Mouse (Mus musculus): ENCODE measurements at regions not wholly inside any gene's neighbourhood (a gene's known extent, or its start where the extent isn't known, plus 50 kb on each side); places are given as distances from the start of the nearest gene placed in this dataset.

GRCm38 (mm10) chr10:16524101-16524500 is 1198.9 kb upstream of the Cited2 start:
- H3K27ac ChIP-seq (replicated peaks) = no peak overlapping the region
- no peak overlapping the region for H3K9ac ChIP-seq
- WGBS = 76% methylated on average over 1 of the region's 1 CpGs
- H3K4me3 ChIP-seq (replicated peaks) = no peak overlapping the region
- no peaks in the 10 kb centered on the region for H3K4me1 ChIP-seq
- no peaks in the 10 kb centered on the region for H3K36me3 ChIP-seq
- ATAC-seq (ENCODE audit: insufficient number of reproducible peaks, low FRiP score, low TSS enrichment, low read depth) = no peak
- H3K27me3 ChIP-seq = no peaks in the 10 kb centered on the region
- no peaks in the 10 kb centered on the region for H3K9me3 ChIP-seq (replicated peaks)
- H3K4me2 ChIP-seq (replicated peaks) = no peak overlapping the region

DNA sequence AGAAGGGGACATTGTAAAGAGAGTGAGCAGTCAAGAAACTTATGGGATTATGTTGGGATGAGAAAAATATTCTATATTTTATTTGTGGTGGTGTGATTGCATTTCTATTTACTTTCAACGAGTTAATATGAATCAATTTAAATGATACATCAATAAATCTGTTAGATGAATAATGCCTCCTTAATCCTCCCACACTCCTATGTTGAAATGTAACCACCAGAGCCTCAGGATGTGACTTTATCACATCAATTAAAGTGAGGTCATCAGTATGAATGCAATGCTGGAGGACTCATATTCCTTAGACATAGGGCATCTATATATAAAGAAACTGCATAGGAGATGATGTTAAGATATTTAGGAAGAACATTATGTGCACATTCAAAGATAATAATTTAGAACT is 1195.3 kb upstream of the Cited2 start:
- no peak for ATAC-seq (ENCODE audit: insufficient number of reproducible peaks, low FRiP score, low TSS enrichment, low read depth)
- Histone ChIP-seq H3K4me1 (no peaks in the 10 kb centered on the region), H3K27me3 (no peaks in the 10 kb centered on the region), H3K9me3 (replicated peaks) (no peaks in the 10 kb centered on the region), H3K9ac (no peak overlapping the region), H3K27ac (replicated peaks) (no peak overlapping the region), H3K4me3 (replicated peaks) (no peak overlapping the region), H3K4me2 (replicated peaks) (no peak overlapping the region), H3K36me3 (no peaks in the 10 kb centered on the region)
- 65% methylated on average over 1 of the region's 1 CpGs for WGBS

DNA sequence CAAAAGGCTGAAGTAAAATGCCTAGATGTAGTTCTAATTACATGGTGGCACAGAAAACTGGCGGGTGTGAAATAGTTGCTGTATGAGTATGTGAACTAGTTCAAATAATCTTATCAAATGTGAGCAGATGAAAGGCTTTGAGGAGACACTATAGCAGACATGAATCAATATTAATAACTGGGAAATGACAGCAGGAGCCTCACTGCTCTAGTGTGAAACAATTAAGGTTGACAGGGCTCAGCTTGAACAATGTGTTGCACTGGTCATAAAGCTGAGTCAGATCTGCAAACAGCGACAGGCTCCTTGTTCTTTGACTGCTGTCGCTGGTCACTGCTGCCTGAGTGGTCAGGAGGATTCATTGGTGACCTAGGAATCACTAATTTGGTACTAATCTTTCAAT is 1185.4 kb upstream of the Cited2 start:
- no peaks in the 10 kb centered on the region for H3K36me3 ChIP-seq
- H3K27me3 ChIP-seq = no peaks in the 10 kb centered on the region
- 62% methylated on average over 3 of the region's 3 CpGs for WGBS
- no peak overlapping the region for H3K9ac ChIP-seq
- no peak for ATAC-seq (ENCODE audit: insufficient number of reproducible peaks, low FRiP score, low TSS enrichment, low read depth)
- H3K27ac ChIP-seq (replicated peaks) = no peak overlapping the region
- H3K4me3 ChIP-seq (replicated peaks) = no peak overlapping the region
- no peak overlapping the region for H3K4me2 ChIP-seq (replicated peaks)
- no peaks in the 10 kb centered on the region for H3K9me3 ChIP-seq (replicated peaks)
- no peaks in the 10 kb centered on the region for H3K4me1 ChIP-seq

GRCm38 (mm10) chr10:16538379-16538778 is 1184.6 kb upstream of the Cited2 start:
- no peak for ATAC-seq (ENCODE audit: insufficient number of reproducible peaks, low FRiP score, low TSS enrichment, low read depth)
- WGBS = 17% methylated on average over 1 of the region's 1 CpGs

GRCm38 (mm10) chr10:16545445-16545844 is 1177.6 kb upstream of the Cited2 start:
- Histone ChIP-seq H3K4me2 (replicated peaks) (no peak overlapping the region), H3K36me3 (no peaks in the 10 kb centered on the region), H3K4me3 (replicated peaks) (no peak overlapping the region), H3K9ac (no peak overlapping the region), H3K4me1 (peaks cover 6% of the 10 kb centered on the region; the same call in 1 of the 2 replicates), H3K27me3 (no peaks in the 10 kb centered on the region), H3K9me3 (replicated peaks) (no peaks in the 10 kb centered on the region), H3K27ac (replicated peaks) (0 out of 2 replicates have a peak overlapping the region, but pooled peaks have one; percentile 28)
- 0% methylated on average over 1 of the region's 1 CpGs for whole genome bisulfite sequencing
- ATAC-seq (ENCODE audit: insufficient number of reproducible peaks, low FRiP score, low TSS enrichment, low read depth) = no peak; the same call in 1 of the 2 replicates

More at GRCm38 (mm10) chr10:16538379-16538778, 1184.6 kb upstream of the Cited2 start:
- H3K27ac ChIP-seq (replicated peaks) = no peak overlapping the region
- H3K4me2 ChIP-seq (replicated peaks) = no peak overlapping the region
- H3K9ac ChIP-seq = no peak overlapping the region
- no peaks in the 10 kb centered on the region for H3K27me3 ChIP-seq
- H3K4me3 ChIP-seq (replicated peaks) = no peak overlapping the region
- no peaks in the 10 kb centered on the region for H3K4me1 ChIP-seq
- H3K36me3 ChIP-seq = no peaks in the 10 kb centered on the region
- no peaks in the 10 kb centered on the region for H3K9me3 ChIP-seq (replicated peaks)

GRCm38 (mm10) chr10:16552861-16553635 is 1170.0 kb upstream of the Cited2 start:
- Histone ChIP-seq H3K9ac (no peak overlapping the region), H3K27ac (replicated peaks) (no peak overlapping the region), H3K36me3 (no peaks in the 10 kb centered on the region), H3K4me2 (replicated peaks) (no peak overlapping the region), H3K27me3 (no peaks in the 10 kb centered on the region), H3K4me3 (replicated peaks) (no peak overlapping the region), H3K4me1 (no peaks in the 10 kb centered on the region), H3K9me3 (replicated peaks) (no peaks in the 10 kb centered on the region)
- no peak for ATAC-seq (ENCODE audit: insufficient number of reproducible peaks, low FRiP score, low TSS enrichment, low read depth)
- WGBS = 45% methylated on average over 3 of the region's 3 CpGs

GRCm38 (mm10) chr10:16574568-16574967 is 1148.5 kb upstream of the Cited2 start:
- Histone ChIP-seq H3K27ac (replicated peaks) (no peak overlapping the region), H3K4me2 (replicated peaks) (no peak overlapping the region), H3K9ac (no peak overlapping the region), H3K9me3 (replicated peaks) (no peaks in the 10 kb centered on the region), H3K4me1 (no peaks in the 10 kb centered on the region), H3K27me3 (no peaks in the 10 kb centered on the region), H3K36me3 (no peaks in the 10 kb centered on the region), H3K4me3 (replicated peaks) (no peak overlapping the region)
- 47% methylated on average over 1 of the region's 1 CpGs for WGBS
- ATAC-seq (ENCODE audit: insufficient number of reproducible peaks, low FRiP score, low TSS enrichment, low read depth) = no peak

- no peak for ATAC-seq (ENCODE audit: insufficient number of reproducible peaks, low FRiP score, low TSS enrichment, low read depth)
- WGBS = 79% methylated on average over 4 of the region's 4 CpGs
Observed at GRCm38 (mm10) chr10:16578554-16579078, 1144.4 kb upstream of the Cited2 start.

DNA sequence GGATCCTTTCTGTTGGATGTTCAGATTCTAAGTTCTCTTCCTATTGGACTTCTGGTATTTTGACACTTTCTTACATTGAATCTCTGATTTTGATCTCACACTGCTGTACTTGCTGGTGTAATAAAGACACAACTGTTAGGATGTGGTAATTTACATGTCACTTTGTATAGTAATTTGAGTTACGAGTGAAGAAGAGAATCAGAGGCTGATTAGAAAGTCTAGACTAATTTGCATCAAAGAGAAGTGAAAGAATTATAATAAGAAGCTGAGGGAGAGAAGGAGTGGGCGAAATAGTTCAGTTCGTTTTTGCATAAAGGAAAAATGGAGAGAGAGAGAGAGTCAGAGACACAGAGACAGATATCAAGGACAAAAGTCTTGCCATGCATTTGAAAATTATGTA is 1142.8 kb upstream of the Cited2 start:
- no peak overlapping the region for H3K4me2 ChIP-seq (replicated peaks)
- no peak overlapping the region for H3K9ac ChIP-seq
- no peaks in the 10 kb centered on the region for H3K36me3 ChIP-seq
- no peaks in the 10 kb centered on the region for H3K9me3 ChIP-seq (replicated peaks)
- WGBS = 68% methylated on average over 3 of the region's 3 CpGs
- H3K27me3 ChIP-seq = no peaks in the 10 kb centered on the region
- no peaks in the 10 kb centered on the region for H3K4me1 ChIP-seq
- H3K27ac ChIP-seq (replicated peaks) = no peak overlapping the region
- no peak overlapping the region for H3K4me3 ChIP-seq (replicated peaks)
- no peak for ATAC-seq (ENCODE audit: insufficient number of reproducible peaks, low FRiP score, low TSS enrichment, low read depth)

More at GRCm38 (mm10) chr10:16578554-16579078, 1144.4 kb upstream of the Cited2 start:
- Histone ChIP-seq H3K4me3 (replicated peaks) (no peak overlapping the region), H3K9me3 (replicated peaks) (no peaks in the 10 kb centered on the region), H3K36me3 (no peaks in the 10 kb centered on the region), H3K27me3 (no peaks in the 10 kb centered on the region), H3K4me2 (replicated peaks) (no peak overlapping the region), H3K27ac (replicated peaks) (no peak overlapping the region), H3K4me1 (no peaks in the 10 kb centered on the region), H3K9ac (no peak overlapping the region)

- Histone ChIP-seq H3K4me2 (replicated peaks) (no peak overlapping the region), H3K36me3 (no peaks in the 10 kb centered on the region), H3K4me1 (no peaks in the 10 kb centered on the region), H3K27me3 (no peaks in the 10 kb centered on the region), H3K27ac (replicated peaks) (no peak overlapping the region), H3K4me3 (replicated peaks) (no peak overlapping the region), H3K9me3 (replicated peaks) (no peaks in the 10 kb centered on the region), H3K9ac (no peak overlapping the region)
- ATAC-seq (ENCODE audit: insufficient number of reproducible peaks, low FRiP score, low TSS enrichment, low read depth) = no peak
- WGBS = 71% methylated on average over 2 of the region's 2 CpGs
Observed at GRCm38 (mm10) chr10:16588833-16589232, 1134.2 kb upstream of the Cited2 start.

DNA sequence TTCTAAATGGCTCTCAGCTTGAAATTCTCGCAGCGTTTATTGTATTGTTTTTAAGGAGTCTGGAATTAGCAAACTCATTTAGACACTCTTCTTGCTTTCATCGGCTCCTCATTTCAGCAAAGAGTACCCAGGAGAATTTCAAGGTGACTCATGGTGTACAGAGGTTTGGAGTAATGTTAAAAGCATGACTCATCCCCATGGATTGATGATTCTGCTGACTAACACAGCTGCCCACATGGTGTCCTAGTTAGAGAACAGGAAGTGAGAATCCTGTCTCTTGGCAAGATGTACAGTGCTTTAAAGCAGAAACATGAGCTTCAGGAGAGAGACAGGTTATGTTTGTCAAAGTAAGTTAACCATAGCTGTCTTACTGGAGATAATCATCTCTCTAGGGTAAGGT is 1133.6 kb upstream of the Cited2 start:
- no peaks in the 10 kb centered on the region for H3K36me3 ChIP-seq
- ATAC-seq (ENCODE audit: insufficient number of reproducible peaks, low FRiP score, low TSS enrichment, low read depth) = peak; percentile 39
- H3K4me1 ChIP-seq = no peaks in the 10 kb centered on the region
- H3K4me2 ChIP-seq (replicated peaks) = no peak overlapping the region
- H3K27ac ChIP-seq (replicated peaks) = no peak overlapping the region
- WGBS = 65% methylated on average over 3 of the region's 3 CpGs
- H3K9me3 ChIP-seq (replicated peaks) = no peaks in the 10 kb centered on the region
- no peaks in the 10 kb centered on the region for H3K27me3 ChIP-seq
- no peak overlapping the region for H3K9ac ChIP-seq
- no peak overlapping the region for H3K4me3 ChIP-seq (replicated peaks)

DNA sequence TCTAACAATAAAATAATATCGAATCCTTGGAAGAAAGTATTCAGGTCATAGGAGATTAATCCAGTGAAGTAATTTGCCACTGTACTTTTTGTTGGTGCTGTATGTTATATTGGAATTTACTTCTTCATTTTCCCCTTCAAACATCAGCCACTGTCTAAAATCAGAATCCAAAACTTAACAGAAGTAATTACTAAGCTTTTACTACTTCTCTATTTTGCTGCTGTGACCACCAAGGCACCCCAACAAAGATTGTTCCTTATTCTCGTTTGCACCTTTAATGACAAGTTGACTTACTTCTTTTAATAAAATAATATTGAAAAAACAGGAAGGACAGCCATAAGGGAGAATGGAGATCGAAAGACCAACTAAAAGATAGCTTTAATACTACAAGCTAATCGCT is 1130.1 kb upstream of the Cited2 start:
- Histone ChIP-seq H3K9me3 (replicated peaks) (no peaks in the 10 kb centered on the region), H3K4me1 (no peaks in the 10 kb centered on the region), H3K9ac (no peak overlapping the region), H3K36me3 (no peaks in the 10 kb centered on the region), H3K27me3 (no peaks in the 10 kb centered on the region), H3K4me2 (replicated peaks) (no peak overlapping the region), H3K4me3 (replicated peaks) (no peak overlapping the region), H3K27ac (replicated peaks) (no peak overlapping the region)
- no peak for ATAC-seq (ENCODE audit: insufficient number of reproducible peaks, low FRiP score, low TSS enrichment, low read depth)
- 87% methylated on average over 4 of the region's 4 CpGs for WGBS
